Mouse (Mus musculus): Measurements from ENCODE around the gene Ehd2. TPM values are rescaled to one million over a fixed set of nuclear protein-coding genes. Genes with fewer than 3 reads are reported as not detected.

The Ehd2 gene
- 4.9 TPM for polyA plus RNA-seq (2014; fragmentation: Illumina TruSeq; extraction: RNeasy Lipid Tissue Mini Kit (QIAGEN cat#74804); ENCODE audit: low replicate concordance)

DNA sequence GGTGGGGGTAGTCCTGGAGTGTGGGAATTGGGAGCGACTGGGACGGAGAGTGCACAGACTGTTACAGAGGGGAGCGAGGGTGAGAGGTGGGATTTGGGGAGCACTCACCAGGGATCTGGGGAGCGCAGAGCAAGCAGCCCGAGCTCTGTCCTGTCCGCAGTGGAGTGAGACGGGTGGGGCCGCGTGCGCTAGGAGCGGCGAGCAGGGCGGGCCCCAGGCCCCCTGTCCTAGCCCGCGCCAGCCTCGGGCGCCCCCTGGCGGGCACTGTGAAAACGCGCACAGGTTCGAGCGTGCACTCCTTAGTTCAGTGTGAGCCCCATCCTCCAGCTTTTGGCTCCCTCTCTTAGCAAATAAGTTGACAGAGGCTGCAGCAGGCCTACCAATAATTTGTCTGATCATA, at the start of gene Ehd2:
TSS of gene Ehd2 (minus strand) at position 256 of the 400 bp plus-strand sequence.

DNA sequence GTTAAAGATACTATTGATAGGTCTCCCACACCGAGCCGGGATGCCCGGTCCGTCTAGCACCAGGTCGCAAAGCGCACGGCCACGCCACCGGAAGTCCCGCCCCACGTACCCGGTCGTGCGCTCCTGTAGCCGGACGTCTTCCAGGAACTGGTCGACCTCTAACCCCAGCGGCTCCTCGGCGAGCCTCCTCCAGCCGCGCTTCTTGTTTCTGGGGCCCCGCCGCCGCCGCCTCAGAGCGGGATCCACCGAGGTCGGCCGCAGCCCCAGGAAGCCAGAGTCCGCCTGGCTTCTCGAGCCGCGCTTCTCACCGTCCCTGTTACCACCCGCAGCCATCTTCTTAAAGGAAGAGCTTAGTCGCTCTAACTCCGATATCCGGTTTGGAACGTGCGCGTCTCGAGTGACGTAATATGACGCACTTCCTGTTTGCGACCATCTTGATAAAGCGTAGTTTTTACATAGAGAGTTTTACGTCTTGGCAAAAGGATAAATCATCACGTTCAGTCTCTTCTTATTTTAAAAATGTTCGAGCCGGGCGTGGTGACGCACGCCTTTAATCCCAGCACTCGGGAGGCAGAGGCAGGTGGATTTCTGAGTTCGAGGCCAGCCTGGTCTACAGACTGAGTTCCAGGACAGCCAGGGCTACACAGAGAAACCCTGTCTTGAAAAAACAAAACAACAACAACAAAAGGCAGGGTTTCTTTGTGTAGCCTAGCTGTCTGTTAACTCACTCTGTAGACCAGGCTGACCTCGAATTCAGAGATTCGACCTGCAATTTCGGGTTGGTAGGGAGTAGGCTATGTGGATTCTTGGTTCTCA, 21.4 kb downstream of the Ehd2 start, which contains the start of gene Nop53:
TSS of gene Nop53 (minus strand) at position 354 of the 816 bp plus-strand sequence.

DNA sequence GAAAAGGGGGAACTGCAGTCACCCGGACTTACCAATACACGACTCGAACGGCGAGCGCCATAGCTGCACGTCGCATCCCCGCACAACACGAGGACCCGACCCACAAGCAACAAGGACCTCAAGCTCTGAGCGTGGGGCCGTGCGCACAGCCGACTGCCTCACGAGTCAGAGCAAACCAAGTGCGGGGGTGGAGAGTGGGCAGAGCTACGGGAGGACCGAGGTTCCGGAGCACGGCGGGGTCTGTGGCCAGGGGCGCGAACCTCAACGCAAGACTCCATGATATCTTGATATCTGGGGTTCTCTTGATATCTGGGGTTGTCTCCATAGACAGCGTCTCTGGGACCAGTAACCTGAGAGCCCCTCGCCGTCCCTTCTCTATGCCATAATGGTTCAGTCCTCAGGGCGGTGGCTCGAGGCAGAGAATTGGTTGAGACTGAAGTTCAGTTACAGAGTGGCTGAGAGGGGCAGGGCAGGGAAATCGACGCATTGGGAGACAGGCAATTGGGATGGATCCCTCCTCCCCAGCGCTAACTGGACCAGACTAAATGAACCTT, 45.1 kb downstream of the Ehd2 start, which contains the start of gene Selenow:
TSS of gene Selenow (minus strand) at position 183 of the 554 bp plus-strand sequence.

Other genes starting within 250 kb of the Ehd2 start
- gene Obox5, start 217.4 kb downstream of the Ehd2 start, polyA plus RNA-seq (2014; fragmentation: Illumina TruSeq; extraction: RNeasy Lipid Tissue Mini Kit (QIAGEN cat#74804); ENCODE audit: low replicate concordance) = not detected
- gene Obox6, start 127.9 kb downstream of the Ehd2 start, polyA plus RNA-seq (2014; fragmentation: Illumina TruSeq; extraction: RNeasy Lipid Tissue Mini Kit (QIAGEN cat#74804); ENCODE audit: low replicate concordance) = not detected
- gene Crx, start 87.6 kb downstream of the Ehd2 start, polyA plus RNA-seq (2014; fragmentation: Illumina TruSeq; extraction: RNeasy Lipid Tissue Mini Kit (QIAGEN cat#74804); ENCODE audit: low replicate concordance) = not detected
- gene Crxos, start 85.0 kb downstream of the Ehd2 start, polyA plus RNA-seq (2014; fragmentation: Illumina TruSeq; extraction: RNeasy Lipid Tissue Mini Kit (QIAGEN cat#74804); ENCODE audit: low replicate concordance) = not detected
- 1.4 TPM for gene Selenow, start 45.2 kb downstream of the Ehd2 start, polyA plus RNA-seq (2014; fragmentation: Illumina TruSeq; extraction: RNeasy Lipid Tissue Mini Kit (QIAGEN cat#74804); ENCODE audit: low replicate concordance)
- gene Nop53, start 21.5 kb downstream of the Ehd2 start, polyA plus RNA-seq (2014; fragmentation: Illumina TruSeq; extraction: RNeasy Lipid Tissue Mini Kit (QIAGEN cat#74804); ENCODE audit: low replicate concordance) = 6.2 TPM
- gene Bicra, start 80.4 kb upstream of the Ehd2 start, polyA plus RNA-seq (2014; fragmentation: Illumina TruSeq; extraction: RNeasy Lipid Tissue Mini Kit (QIAGEN cat#74804); ENCODE audit: low replicate concordance) = 0.56 TPM
- not detected for gene Zfp541, start 94.2 kb upstream of the Ehd2 start, polyA plus RNA-seq (2014; fragmentation: Illumina TruSeq; extraction: RNeasy Lipid Tissue Mini Kit (QIAGEN cat#74804); ENCODE audit: low replicate concordance)
- gene Napa, start 130.9 kb upstream of the Ehd2 start, polyA plus RNA-seq (2014; fragmentation: Illumina TruSeq; extraction: RNeasy Lipid Tissue Mini Kit (QIAGEN cat#74804); ENCODE audit: low replicate concordance) = 7.2 TPM
- gene Kptn, start 152.3 kb upstream of the Ehd2 start, polyA plus RNA-seq (2014; fragmentation: Illumina TruSeq; extraction: RNeasy Lipid Tissue Mini Kit (QIAGEN cat#74804); ENCODE audit: low replicate concordance) = 6.2 TPM
- not detected for gene Slc8a2, start 162.3 kb upstream of the Ehd2 start, polyA plus RNA-seq (2014; fragmentation: Illumina TruSeq; extraction: RNeasy Lipid Tissue Mini Kit (QIAGEN cat#74804); ENCODE audit: low replicate concordance)
- not detected for gene Meis3, start 207.5 kb upstream of the Ehd2 start, polyA plus RNA-seq (2014; fragmentation: Illumina TruSeq; extraction: RNeasy Lipid Tissue Mini Kit (QIAGEN cat#74804); ENCODE audit: low replicate concordance)

Data from small intestine, adult 10 weeks (tissue).